Mouse (Mus musculus) lung, embryonic 16.5 days (tissue): ENCODE measurements around the gene Bbox1. TPM values are rescaled to one million over a fixed set of nuclear protein-coding genes. Genes with fewer than 3 reads are reported as not detected.

Source experiments
- ATAC-seq: fragments of 200-750 bp; cut with Nextera tagmentation; 2 replicates; pipeline ENCODE4 v1.8.0; 2017; ENCODE audit warnings: low read depth, mild to moderate bottlenecking, moderate library complexity
- H3K27ac ChIP-seq: fragments of 300-500 bp; sonication (generic); 2 replicates; pipeline ENCODE4 v1.5.1; 2014; ENCODE audit warnings: mild to moderate bottlenecking, control low read depth, low read length
- H3K27me3 ChIP-seq: fragments of 300-500 bp; sonication (generic); 2 replicates; pipeline ENCODE4 v1.6.1; 2014; ENCODE audit warnings: low read depth, low read length, mixed read lengths; ENCODE audit not compliant: control insufficient read depth, insufficient read depth
- H3K36me3 ChIP-seq: fragments of 300-500 bp; sonication (generic); 2 replicates; pipeline ENCODE4 v1.6.1; 2014; ENCODE audit warnings: low read length; ENCODE audit not compliant: control insufficient read depth, insufficient read depth
- H3K4me1 ChIP-seq: fragments of 300-500 bp; sonication (generic); replicated peaks from 2 replicates; pipeline ENCODE4 v1.6.1; 2014; ENCODE audit warnings: low read length, mixed read lengths; ENCODE audit not compliant: control insufficient read depth, insufficient read depth
- H3K4me2 ChIP-seq: fragments of 300-500 bp; sonication (generic); 2 replicates; pipeline ENCODE4 v1.6.1; 2014; ENCODE audit warnings: low read depth, low read length, control low read depth
- H3K4me3 ChIP-seq: fragments of 300-500 bp; sonication (generic); 2 replicates; pipeline ENCODE4 v1.5.1; 2014; ENCODE audit warnings: mild to moderate bottlenecking, low read length, control low read depth
- H3K9ac ChIP-seq: fragments of 300-500 bp; sonication (generic); 2 replicates; pipeline ENCODE4 v1.6.1; 2014; ENCODE audit warnings: low read length, control low read depth
- H3K9me3 ChIP-seq: fragments of 300-500 bp; sonication (generic); 2 replicates; pipeline ENCODE4 v1.6.1; 2016; ENCODE audit warnings: low read length; ENCODE audit not compliant: control insufficient read depth
- WGBS: fragments of 180-500 bp; shearing (Covaris S2); extraction: QIAGEN DNeasy Blood & Tissue Kit; methylation state at CpG from one replicate; pipeline ENCODE4 v1.1.7; 2014; 5-methylcytosine and 5-hydroxymethylcytosine counted together
- polyA plus RNA-seq: library from polyadenylated mRNA; unstranded; fragments of >200 nt; fragmentation: Nextera tagmentation; extraction: Ambion mirVana; gene quantifications from 2 replicates; pipeline ENCODE4 v1.2.1, GENCODE M21; 2015

The Bbox1 gene
- polyA plus RNA-seq, 1 experiment from 2014 or later, result 0.28 TPM

DNA sequence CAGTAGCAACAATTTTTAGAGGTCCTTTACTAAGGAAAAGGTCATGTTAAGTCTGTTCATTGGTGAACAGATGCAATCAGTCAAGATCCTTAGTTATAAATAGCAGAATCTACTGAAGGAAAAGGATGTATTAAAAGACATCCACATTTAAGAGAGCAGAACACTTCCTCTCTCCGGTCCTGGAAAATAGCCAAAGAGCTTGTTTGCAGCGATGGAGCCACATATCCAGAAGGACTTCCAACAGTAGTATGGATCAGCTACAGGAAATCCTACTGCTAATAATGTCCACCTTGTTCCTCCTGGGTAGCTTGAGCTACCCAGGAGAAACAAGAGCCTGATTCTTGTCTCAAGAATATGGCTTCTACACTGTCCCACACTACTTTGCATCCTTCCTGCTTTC lies 91.6 kb downstream of the Bbox1 start:
- ATAC-seq, result peak; percentile 38
- Histone ChIP-seq H3K4me1 (no peaks in the 10 kb centered on the region), H3K27me3 (peaks cover 33% of the 10 kb centered on the region), H3K27ac (no peak overlapping the region), H3K4me3 (no peak overlapping the region), H3K9me3 (no peaks in the 10 kb centered on the region), H3K4me2 (no peak overlapping the region), H3K36me3 (no peaks in the 10 kb centered on the region), H3K9ac (no peak overlapping the region)
- 29% methylated on average over 2 of the region's 2 CpGs for WGBS

DNA sequence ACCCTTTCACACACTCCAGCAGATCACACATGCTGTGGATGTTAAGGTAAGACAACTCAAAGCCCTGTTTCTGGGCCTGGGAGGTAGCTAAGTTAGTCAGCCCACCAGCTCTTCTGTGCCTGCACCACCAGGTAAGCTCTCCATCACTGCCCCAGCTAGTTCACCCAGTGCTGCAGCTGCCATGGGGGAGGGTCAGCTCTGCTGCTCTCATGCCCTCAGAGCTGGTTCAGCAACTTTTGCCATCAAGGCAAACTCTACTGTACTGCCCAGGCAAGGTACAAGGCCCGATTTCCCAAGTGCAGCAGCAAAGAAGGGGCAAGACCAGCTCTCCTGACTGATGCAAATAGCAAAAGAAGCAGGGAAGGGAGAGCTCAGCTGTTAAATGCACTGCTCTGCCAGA lies 93.9 kb downstream of the Bbox1 start:
- no peaks in the 10 kb centered on the region for H3K9me3 ChIP-seq
- H3K4me1 ChIP-seq, result no peaks in the 10 kb centered on the region
- no peaks in the 10 kb centered on the region for H3K36me3 ChIP-seq
- H3K9ac ChIP-seq, result no peak overlapping the region
- no peak overlapping the region for H3K4me2 ChIP-seq
- H3K4me3 ChIP-seq, result no peak overlapping the region
- ATAC-seq, result no peak
- WGBS, result 55% methylated on average over 1 of the region's 1 CpGs
- H3K27me3 ChIP-seq, result peaks cover 30% of the 10 kb centered on the region
- no peak overlapping the region for H3K27ac ChIP-seq

DNA sequence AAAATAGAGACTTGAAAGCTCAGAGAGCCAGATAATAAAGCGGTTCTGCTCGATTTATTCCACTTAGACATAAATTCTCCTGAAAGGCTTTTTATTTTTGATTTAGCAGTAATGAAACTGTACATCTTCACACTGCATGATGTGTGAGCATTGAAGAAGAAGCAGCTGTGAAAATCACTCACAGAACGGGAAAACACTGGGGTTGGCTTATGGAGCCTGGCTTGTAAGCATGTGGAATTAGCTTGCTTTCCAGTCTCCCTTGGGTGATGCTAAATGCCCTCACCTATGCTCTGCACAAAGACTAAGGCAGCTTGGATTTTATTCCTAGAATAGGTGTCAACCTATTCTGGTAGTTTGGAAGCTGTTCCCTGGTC lies 98.7 kb downstream of the Bbox1 start:
- Histone ChIP-seq H3K36me3 (no peaks in the 10 kb centered on the region), H3K4me3 (no peak overlapping the region), H3K4me2 (no peak overlapping the region), H3K4me1 (no peaks in the 10 kb centered on the region), H3K27me3 (peaks cover 36% of the 10 kb centered on the region), H3K27ac (no peak overlapping the region), H3K9ac (no peak overlapping the region), H3K9me3 (no peaks in the 10 kb centered on the region)
- 61% methylated on average over 3 of the region's 3 CpGs for WGBS
- ATAC-seq, result no peak

DNA sequence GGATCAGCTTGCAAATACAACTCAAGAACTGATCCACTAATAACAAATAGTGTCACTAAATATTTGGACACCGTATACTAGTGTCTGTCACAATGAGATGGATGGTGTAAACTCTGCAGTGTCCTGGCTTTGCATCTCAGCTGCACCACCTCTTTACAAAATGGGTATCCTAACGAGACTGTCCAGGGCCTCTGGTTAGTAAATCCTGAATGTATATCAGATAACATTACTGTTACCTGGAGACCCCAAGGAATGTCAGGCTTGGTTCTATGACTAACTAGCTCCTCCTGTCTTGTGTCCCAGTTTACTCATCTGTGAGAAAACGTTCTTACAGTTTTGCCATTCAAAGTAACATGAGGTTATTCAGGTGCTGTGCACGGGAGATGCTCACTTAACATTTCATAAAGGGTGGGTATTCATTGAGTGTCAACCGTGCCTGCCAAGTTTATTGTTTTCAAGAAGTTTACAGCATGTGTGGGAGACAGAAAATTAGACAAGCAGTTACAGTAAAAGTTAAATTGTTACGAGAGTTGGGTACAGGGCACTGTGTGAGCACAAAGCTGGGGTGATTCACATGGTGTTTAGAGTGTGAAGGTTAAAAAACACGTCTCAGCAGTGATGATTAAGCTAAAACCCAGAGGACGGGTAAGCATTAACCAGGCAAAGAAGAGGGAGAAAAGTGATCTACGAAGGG lies 99.2 kb downstream of the Bbox1 start:
- Histone ChIP-seq H3K27ac (no peak overlapping the region), H3K9ac (no peak overlapping the region), H3K27me3 (peaks cover 38% of the 10 kb centered on the region), H3K9me3 (no peaks in the 10 kb centered on the region), H3K4me1 (no peaks in the 10 kb centered on the region), H3K4me3 (no peak overlapping the region), H3K36me3 (no peaks in the 10 kb centered on the region), H3K4me2 (no peak overlapping the region)
- no peak for ATAC-seq
- WGBS, result 35% methylated on average over 9 of the region's 9 CpGs

DNA sequence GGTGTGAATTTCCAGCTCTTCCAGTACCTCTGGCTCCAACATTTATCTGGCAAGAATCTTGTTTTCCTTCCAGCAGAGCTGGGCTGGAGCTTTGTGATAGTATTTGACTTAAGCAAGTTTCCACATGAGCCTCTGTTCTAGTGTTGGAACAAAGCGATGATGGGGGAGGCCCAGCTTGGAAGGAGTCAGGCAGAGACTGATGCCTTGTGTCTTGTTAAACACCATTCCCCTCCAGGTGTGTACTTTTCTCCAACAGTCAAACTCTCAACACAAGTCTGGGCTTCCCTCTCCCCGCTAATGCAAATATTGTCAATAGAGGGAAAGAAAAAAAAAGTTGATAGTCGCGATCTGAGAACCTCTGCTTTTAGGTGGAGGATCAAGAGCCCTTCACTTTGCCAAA lies 100.1 kb downstream of the Bbox1 start:
- Histone ChIP-seq H3K27me3 (peaks cover 41% of the 10 kb centered on the region), H3K9ac (no peak overlapping the region), H3K4me3 (no peak overlapping the region), H3K36me3 (no peaks in the 10 kb centered on the region), H3K4me2 (no peak overlapping the region), H3K9me3 (no peaks in the 10 kb centered on the region), H3K4me1 (no peaks in the 10 kb centered on the region), H3K27ac (no peak overlapping the region)
- peak; percentile 79 for ATAC-seq
- 41% methylated on average over 4 of the region's 4 CpGs for WGBS

Other genes starting within 250 kb of the Bbox1 start
- 61.2 and 65.2 TPM in 2 replicates for gene Fibin, start 48.6 kb upstream of the Bbox1 start, polyA plus RNA-seq